Mouse (Mus musculus) liver, adult 2 months (tissue): ENCODE measurements around the gene Bcl2.

Experiments
- CTCF ChIP-seq: fragments of 200-500 bp; IDR thresholded peaks from 2 replicates; pipeline ENCODE4 v1.5.1; 2011; ENCODE audit warnings: low read depth, low read length, control low read depth
- POLR2A ChIP-seq: fragments of 200-500 bp; IDR thresholded peaks from 2 replicates; pipeline ENCODE4 v1.6.1; 2011; ENCODE audit warnings: low read length, control low read depth; ENCODE audit not compliant: insufficient read depth; ENCODE audit errors: extremely low read depth

DNA sequence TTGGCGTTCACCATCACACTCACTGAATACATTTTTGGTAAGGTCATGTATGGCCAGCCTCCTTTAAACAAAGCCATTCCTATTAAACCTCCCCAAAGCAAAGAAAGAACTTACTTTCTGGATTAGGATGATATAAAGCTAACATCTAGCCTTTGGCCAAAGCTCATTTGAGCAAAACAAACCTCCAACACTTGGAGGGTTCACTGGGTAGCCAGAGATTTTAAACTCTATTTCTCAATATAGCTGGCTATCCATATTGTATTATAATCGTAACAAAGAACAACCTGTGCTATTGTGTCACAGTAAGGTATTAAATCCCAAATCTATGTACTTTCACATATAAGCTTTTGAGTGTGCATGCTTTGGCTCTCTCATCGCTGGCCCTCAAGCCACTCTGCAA is 46.7 kb upstream of the Bcl2 start:
- TF ChIP-seq CTCF: no peak
- no peak for TF ChIP-seq POLR2A
